Mouse (Mus musculus) granulocyte monocyte progenitor cell, adult 5-6 weeks (primary cell): ENCODE measurements at regions not wholly inside any gene's neighbourhood (a gene's known extent, or its start where the extent isn't known, plus 50 kb on each side); places are given as distances from the start of the nearest gene placed in this dataset.

Experiments used
- ATAC-seq: replicated peaks from 2 replicates; pipeline ENCODE4 v1.8.0; 2016; ENCODE audit warnings: mild to moderate bottlenecking, moderate TSS enrichment, inconsistent platforms; ENCODE audit not compliant: poor library complexity, severe bottlenecking

DNA sequence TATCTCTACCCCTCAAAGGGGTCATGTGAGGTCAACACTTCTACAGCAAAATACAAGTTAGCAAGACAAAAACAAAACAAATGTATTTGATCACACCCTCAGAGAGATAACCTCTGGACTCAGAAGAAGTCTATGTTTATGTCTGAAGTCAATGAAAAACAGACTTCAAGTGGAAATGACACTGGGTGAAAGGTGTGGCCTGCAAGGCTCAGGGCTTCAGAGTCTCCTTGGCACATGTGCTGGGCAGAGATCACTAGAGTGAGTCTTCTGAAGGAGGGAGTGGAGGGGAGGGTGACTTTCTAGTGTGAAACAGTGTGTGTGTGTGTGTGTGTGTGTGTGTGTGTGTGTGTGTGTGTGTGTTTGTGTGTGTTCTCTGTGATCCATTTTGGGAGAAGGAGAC, 68.2 kb downstream of the Il12a start:
- no peak for ATAC-seq

DNA sequence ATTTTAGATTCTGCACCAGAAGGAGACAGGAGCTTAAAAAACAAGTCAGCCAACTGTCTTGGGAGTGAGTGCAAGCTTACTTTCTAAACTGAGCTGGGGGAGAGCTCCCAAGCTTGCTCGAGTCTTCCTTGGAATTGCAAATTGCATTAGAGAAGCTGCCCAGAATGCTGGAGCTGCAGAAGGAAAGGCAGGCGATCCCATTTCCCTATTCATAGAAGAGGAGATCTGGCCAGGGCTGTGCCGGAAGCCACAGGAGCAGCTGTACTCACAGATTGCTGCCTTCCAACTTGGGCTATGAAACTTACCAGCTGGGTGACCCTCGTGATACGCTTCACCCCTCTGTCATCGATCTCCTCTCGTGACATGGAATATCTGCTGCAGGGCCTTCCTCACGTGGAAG, 68.9 kb downstream of the Il12a start:
- peak; percentile 86 for ATAC-seq

DNA sequence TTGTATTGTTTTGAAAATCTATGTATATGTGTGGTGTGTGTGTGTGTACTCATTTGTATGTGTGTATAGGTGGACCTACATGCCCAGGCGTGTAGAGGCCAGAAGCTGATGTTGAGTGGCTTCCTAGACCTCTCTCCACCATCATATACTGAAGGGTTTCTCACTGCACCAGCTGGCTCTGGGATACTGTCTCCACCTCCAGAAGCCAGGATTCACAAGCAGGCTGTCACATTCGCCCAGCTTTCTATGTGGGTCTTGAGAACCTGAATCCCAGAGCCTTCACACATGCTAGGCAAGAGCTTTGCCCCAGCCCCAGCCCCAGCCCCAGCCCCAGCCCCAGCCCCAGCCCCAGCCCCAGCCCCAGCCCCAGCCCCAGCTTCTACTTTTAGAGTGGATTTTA, 70.4 kb downstream of the Il12a start:
- no peak for ATAC-seq

DNA sequence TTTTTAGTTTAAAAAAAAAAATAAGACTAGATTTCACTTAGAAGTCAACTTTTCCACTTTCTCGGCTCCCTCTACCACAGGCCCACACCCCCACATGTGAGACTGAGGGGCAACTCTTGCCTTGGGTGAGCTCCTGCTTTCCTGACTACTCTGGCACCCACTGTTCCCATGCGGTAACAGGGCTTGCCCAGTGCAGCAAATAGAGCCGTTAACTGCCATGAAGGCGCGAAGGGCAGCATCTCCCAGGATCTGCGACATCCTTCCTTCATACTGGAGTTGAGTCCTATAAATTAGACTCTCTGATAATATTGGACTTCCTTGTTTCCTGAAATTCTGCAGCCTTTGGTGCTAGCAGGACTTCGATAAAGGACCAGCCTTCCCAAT, 70.8 kb downstream of the Il12a start:
- ATAC-seq: no peak

DNA sequence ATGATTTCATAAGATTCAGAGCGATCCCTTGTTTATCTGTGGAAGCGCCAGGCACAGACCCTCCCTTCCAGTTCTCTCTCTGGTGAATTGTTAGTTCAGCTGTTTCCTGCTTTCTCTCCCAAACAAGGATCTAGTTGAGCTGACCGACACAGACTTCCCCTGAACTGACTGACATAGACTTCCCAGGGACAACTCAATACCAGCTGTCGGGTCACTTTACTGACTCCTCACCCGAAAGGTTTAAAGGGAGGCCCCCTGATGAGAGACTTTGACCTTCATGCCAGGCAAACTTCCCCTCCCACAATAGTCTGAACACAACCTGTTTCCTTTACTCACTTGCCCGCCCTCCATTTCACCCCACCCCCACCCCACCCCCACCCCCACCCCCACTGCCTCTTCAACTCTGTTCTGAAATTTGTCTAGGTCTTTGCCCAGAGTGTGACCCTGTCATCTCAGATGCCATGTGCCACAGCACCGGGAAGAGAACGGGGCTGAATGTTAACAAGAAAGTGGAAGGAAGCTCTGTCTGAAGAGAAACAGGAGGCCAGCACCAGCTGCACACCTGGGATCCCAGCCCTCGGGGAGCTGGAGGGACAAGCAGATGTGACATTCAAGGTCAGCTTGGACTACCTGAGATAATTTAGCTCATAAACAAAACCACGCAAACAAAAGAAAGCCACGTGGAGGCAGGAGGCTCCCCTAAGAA, 71.3 kb downstream of the Il12a start:
- ATAC-seq: peak; percentile 13; the same call in 1 of the 2 replicates

DNA sequence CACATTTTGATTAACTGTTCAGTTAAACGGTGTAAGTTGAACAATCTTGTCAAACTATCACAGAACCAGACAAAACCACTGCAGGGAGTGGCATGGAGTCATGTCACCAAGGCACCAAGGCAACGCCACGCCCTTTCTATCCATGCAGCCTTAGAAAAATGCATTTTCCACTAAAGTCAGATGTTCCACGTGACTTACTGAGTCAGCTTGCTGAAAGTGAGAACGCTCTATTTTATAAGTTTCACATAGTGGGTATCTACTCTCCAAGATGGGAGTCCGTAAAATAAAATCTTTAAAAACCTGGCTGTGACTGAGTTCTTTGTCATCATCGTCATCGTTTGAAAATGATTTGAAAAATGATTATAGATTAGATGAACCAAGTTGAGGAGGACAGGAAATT, 72.5 kb downstream of the Il12a start:
- no peak for ATAC-seq

DNA sequence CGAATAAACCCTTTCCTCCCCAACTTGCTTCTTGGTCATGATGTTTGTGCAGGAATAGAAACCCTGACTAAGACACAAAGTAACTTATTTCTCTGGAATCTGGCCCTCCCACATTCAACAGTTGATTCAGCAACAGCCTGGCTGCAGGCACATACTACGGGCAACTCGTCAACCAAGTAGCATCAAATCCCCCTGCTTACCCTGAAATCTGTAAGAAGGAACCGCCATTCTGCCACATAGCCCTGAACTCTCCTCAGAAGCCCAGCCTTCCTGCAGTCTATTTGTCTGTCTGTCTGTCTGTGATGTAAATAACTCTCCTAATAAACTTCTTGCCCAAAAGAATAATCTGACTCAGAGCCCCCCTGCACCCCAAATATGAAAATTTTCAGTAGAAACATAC, 73.9 kb downstream of the Il12a start:
- ATAC-seq: no peak

DNA sequence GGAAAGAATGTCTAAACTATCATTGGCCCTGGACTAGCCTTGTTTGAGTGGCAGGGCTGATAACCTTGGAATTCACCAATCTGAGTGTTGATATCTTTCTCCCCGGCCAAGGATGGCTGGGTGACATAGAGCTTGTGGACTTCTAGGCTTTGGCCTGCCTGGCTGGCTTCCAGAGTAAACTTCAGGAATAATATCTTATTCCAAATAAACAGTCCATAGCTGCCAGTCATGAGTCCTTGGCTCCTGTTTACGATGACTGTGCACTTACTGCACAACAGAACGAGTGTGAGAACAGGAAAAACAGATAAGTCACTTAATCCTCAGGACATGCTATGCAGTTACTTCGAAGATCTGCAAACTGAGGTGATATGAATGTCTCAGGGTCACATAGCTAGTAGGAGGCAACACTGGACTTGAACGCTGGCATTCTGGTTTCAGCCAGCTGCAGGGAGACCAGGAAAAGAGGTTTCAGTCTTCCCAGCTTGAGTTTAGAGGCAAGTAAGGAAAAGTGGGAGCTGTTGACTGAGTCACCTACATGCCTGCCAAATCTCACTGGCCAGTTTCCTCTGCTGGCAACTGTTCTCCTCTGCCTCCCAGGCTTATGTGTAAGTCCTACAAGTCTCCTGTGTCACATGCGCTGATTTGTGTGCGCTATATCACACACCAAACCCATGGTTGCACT, 74.6 kb downstream of the Il12a start:
- ATAC-seq: no peak

DNA sequence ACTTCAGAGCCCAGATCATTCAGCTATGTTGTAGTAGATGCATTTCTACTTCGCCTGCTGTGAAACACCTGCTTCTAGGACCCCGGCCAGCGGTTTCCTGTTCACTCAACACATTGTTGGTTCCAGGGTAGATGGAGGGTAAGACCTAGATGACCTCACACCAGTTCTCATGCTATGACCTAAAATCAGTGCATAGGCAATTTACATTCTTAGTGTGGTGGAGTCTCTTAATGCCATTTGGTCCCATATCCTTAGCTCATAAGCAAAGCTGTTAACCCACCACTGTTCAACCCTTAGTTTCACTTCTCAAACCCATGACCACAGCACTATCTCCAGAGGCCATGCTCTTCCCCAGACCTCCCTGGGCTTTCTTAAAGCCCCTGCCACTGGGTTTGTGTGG, 81.1 kb downstream of the Il12a start:
- peak; percentile 95 for ATAC-seq

DNA sequence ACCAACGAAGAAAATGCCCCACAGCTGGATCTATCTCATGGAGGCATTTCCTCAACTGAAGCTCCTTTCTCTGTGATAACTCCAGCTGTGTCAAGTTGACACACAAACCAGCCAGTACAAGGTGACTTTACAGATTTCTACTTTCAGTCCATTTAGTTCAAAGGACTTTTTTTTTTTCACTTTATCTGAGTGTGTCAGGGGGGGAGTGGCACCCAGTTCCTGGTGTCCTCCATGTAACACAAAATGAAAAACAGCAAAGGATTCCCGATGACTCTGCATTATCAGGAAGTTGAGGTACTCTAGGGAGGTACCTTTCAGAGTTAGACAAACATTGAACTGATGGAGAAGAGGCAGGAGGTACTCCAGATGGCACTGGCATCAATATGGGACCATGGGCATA, 87.4 kb downstream of the Il12a start:
- ATAC-seq: no peak

DNA sequence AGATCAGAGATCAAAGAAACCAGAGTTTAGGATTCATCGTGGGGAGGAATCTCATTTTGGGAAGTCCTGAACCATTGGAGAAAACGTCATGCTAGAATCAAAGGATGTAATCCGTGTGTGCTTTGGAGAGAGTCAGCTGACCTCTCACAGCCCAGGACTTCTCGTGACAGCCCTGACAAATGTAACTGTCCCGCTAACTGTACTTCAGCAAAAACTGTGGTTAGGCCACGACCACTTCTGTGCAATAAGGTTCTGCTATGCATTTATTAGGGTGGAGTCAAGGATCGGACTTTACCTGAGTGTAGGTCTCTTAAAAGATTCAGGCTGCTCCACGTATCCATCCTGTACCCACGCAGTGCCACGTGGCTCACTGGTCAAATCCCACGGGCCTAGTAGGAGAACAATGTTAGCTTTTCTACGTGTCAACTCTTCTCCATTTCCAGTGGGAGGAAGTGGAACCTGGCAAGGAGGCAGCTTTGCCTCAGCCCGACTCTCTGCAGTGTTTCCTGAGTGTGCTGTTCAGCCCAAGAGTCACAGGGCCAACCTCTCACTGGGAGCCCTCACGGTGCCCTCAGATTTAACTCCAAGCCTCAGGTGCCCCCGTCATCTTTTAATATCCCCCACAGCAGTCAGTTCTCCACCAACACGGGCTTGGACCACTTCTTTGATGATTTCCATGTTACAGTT, 88.1 kb downstream of the Il12a start:
- peak; percentile 90 for ATAC-seq

DNA sequence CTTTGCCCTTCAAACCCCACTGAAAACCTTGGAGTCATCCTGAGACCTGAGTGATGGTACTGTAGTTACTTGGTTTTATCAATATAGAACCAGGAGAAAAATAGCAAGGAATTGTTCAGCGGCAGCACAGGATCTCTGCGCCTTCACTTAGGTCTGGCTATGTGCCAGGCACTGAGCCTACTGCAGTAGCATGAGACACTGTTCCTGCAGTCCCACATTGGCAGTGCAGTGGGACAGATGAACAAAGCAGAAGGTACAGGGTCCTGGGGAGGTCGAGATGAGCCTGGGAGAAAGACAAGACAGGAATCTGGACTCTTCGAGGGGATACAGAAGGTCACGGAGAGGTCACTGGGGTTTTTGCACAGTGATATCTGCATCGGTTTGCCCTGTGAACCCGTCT, 88.5 kb upstream of the 1110032F04Rik start:
- no peak for ATAC-seq

DNA sequence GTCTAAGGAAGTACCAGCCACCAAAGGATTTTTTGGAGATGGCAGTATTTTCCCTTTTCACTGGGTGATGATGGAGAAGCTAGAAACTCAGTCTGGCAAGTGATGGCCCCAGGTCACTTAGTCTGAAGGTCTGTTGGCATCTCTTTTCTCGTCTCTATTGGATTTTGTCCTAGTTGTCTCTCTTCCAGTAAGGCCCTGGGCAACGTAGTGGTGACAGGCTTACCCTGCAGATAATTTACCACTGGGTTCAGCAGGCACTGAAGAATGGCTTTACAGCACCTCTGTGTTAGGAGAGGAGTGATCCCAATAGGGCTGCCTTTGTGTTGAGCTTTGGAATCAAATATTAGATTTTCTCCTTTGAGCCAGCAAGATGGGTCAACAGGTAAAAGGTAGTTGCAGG, 87.9 kb upstream of the 1110032F04Rik start:
- ATAC-seq: no peak

DNA sequence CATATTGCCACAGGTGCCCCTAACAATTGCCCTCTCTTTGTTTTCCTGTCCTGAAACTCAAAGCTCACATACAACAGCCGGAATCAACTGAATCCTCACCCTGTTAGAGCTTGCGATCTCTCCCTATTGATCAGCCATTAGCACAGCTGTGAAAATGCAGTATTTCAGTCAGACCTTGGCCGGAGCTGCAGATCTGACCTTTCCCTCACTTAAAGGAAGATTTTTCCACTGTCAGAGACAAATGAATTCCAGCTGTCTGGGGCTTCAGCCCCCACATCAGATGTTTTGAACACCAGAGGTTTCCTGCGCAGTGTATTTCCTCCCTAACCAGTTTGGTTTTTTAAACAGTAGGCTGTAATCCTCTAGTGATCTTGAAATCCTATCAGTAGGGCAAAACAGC, 87.0 kb upstream of the 1110032F04Rik start:
- no peak for ATAC-seq

DNA sequence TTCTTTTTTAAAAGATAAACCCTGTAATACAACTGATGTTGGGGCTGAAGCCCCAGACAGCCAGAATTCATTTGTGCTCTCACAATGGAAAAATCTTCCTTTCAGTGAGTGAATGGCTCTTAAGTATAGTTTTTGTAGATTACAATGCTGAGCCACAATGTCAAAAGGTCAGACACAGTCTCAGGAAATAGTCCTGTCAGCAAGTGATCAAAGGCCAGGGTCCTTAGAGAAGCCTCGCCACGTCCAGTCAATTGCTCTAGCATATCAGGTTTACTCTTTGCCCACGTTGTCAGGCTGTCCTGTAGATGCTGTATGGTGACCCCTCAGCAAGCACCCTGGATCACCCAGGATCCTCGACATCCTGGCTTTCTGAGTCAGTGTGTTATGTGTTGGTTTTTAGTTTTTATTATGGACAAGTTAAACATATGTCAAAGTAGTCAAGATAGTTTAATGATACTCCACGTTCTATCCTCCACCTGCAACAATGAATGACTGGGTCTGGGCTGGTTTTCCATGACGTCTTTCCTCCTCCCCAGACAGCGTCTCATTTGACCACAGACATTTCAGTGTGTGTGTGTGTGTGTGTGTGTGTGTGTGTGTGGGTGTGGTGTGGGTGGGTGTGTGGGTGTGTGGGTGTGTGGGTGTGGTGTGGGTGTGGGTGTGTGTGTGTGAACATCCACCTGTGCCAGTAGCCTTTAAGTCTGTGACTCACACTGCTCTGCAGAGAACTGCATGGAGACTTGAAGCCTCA, 85.5 kb upstream of the 1110032F04Rik start:
- no peak for ATAC-seq

DNA sequence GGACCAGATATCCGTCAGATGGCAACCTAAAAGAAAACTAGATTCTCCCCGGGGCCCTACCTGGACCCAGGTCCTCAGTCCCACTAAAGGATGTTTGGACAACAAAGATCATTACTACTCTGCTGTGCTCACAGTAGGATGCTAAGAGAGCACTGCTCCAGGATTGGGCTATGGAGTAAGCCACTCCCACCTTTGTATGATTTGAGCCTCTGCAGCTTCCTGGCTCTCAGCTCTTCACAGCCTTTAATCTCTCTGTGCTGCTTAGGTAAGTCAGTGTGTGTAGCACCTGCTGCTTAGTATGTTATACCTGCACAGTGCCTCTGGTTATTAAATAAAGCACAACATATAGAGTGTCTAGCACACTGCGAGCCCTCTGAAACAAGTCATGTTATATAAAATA, 82.6 kb upstream of the 1110032F04Rik start:
- no peak for ATAC-seq

DNA sequence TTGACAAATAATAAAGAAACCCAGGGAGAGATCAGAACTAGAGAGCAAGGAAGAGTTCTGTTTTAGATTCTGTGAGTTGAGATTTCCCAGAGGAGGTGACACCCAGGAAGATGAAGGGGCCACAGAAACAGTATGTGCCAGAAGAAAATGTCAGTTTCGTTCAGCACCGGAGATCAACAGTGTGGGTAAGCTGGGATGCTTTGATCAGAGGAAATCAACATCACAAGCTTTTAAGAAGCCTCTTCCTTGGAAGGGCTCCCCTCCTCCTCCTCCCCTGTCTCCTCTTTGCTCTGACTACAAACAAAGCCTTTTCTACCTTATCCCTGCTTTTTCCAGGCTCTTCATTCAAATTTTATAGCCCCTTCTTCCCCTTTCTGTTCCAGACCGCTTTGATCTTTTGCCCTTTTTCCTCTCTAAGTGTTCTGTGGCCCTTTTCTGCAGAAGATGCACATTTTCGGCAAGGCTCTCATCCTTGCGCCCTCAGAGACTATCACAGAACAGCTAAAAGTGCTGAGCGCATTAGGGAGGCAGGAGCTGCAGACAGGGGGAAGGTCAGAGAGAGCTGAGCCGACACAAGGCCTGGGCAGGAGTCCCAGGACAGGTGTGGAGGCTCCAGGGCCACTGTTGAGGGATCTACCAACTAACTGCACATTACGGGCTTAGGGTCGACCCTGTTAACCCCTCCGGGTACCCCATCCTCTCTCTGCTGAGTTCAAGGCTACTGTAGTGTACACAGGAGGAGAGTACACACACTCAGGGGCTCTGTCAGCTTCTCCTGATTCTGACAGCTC, 81.8 kb upstream of the 1110032F04Rik start:
- ATAC-seq: no peak

DNA sequence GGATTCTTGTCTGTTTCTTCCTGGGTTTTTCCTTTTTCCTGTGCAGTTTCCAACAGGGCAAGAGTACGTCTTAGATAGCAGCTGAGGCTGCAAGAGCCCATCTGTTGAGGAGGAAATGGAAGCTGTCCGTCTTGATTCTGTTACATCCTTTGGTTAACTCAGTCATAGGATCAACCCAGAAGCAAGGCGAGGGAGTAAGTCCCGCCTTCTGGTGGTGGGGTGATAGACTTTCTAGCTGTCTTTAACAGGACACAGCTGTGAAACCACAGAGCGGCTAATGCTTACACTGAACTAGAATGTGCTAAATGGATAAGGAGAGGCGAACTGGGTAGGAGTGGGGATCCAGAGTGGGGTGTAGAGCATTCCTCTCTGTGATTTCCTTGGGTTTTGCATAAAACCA, 79.9 kb upstream of the 1110032F04Rik start:
- peak; percentile 70 for ATAC-seq

DNA sequence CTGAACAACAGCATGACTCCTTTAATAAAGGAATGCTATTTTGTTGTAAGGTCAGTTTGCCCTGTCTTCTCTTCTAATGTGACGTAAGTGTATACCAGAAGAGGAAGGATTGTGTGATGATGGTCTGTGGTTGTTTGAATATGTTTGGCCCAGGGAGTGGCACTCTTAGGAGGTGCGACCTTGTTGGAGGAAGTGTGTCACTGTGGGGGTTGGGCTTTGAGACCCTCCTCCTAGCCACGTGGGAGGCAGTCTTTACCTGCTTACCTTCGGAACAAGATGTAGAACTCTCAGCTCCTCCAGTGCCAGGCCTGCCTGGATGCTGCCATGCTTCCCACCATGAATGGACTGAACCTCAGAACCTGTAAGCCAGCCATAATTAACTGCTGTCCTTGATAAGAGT, 78.9 kb upstream of the 1110032F04Rik start:
- ATAC-seq: 0 out of 2 replicates have a peak, but pooled peaks have one; percentile 13

DNA sequence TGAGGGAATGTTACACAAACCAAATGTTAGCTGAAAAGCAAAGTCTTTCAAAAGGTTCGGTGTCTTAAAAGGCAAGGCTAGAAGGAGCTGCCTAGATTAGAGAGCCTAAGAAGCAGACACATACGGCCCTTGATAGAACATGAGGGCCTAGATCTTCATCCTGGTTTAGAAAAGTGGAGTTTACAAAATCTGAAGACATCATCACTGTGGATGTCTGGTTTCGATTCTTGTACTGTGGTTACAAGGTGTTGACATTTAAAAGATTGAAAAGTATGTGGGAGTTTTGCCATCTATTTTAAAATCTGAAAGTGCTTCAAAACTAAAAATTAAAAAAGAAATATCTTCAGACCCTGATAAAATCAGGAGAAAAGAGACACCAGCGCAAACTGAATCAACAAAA, 76.5 kb upstream of the 1110032F04Rik start:
- no peak for ATAC-seq
